Mouse (Mus musculus) neutrophil, adult 5-6 weeks (primary cell): ENCODE data around the gene Tsga10. TPM values are rescaled to one million over a fixed set of nuclear protein-coding genes. Genes with fewer than 3 reads are reported as not detected.
"Not testable (repeated sequence)": the region's sequence is repeated elsewhere in the genome, so short reads cannot be mapped to it uniquely, and the experiment has no call there.

Experiments
- ATAC-seq: fragments of 151-379, 151-347 bp; 2 replicates; pipeline ENCODE4 v1.8.0; 2017; ENCODE audit warnings: mild to moderate bottlenecking, moderate TSS enrichment; ENCODE audit not compliant: insufficient number of reproducible peaks, poor library complexity, low FRiP score, severe bottlenecking; ENCODE audit errors: extremely low read depth
- total RNA-seq: library from RNA; stranded (forward); fragments of 200-1000 nt; gene quantifications from 2 replicates; pipeline ENCODE4 v1.2.3, GENCODE M21; 2017

Tsga10 gene
- total RNA-seq, 1 experiment from 2014 or later = 12.5 TPM

GRCm38 (mm10) chr1:37865401-37866215 is 621 bp downstream of the Tsga10 start:
- no peak for ATAC-seq

GRCm38 (mm10) chr1:37864511-37865400 is 1.5 kb downstream of the Tsga10 start:
- peak; percentile 88 for ATAC-seq

- ATAC-seq = no peak
Measured at GRCm38 (mm10) chr1:37850696-37851095, 15.5 kb downstream of the Tsga10 start.

GRCm38 (mm10) chr1:37846878-37847277 is 19.4 kb downstream of the Tsga10 start:
- no peak for ATAC-seq

GRCm38 (mm10) chr1:37831681-37832080 is 34.5 kb downstream of the Tsga10 start:
- no peak for ATAC-seq

- not testable (repeated sequence) for ATAC-seq
Measured at GRCm38 (mm10) chr1:37802291-37802690, 63.9 kb downstream of the Tsga10 start.

GRCm38 (mm10) chr1:37800298-37800697 is 65.9 kb downstream of the Tsga10 start:
- ATAC-seq = no peak

GRCm38 (mm10) chr1:37799505-37799904 is 66.7 kb downstream of the Tsga10 start:
- ATAC-seq = no peak

GRCm38 (mm10) chr1:37759407-37759806 is 106.8 kb downstream of the Tsga10 start:
- ATAC-seq = no peak

GRCm38 (mm10) chr1:37744650-37745259 is 121.5 kb downstream of the Tsga10 start:
- no peak for ATAC-seq

GRCm38 (mm10) chr1:37742602-37743270 is 123.5 kb downstream of the Tsga10 start:
- no peak for ATAC-seq

GRCm38 (mm10) chr1:37742126-37742525 is 124.1 kb downstream of the Tsga10 start:
- ATAC-seq = no peak

GRCm38 (mm10) chr1:37740161-37740802 is 125.9 kb downstream of the Tsga10 start:
- no peak for ATAC-seq

GRCm38 (mm10) chr1:37738895-37739294 is 127.3 kb downstream of the Tsga10 start:
- ATAC-seq = no peak

GRCm38 (mm10) chr1:37737045-37737444 is 129.2 kb downstream of the Tsga10 start:
- ATAC-seq = no peak

- ATAC-seq = no peak
Measured at GRCm38 (mm10) chr1:37735932-37736331, 130.3 kb downstream of the Tsga10 start.

- no peak for ATAC-seq
Measured at GRCm38 (mm10) chr1:37734841-37735240, 131.4 kb downstream of the Tsga10 start.

GRCm38 (mm10) chr1:37729353-37729752 is 136.9 kb downstream of the Tsga10 start:
- ATAC-seq = no peak
